Mouse (Mus musculus) splenic B cell, adult 2 months (primary cell): ENCODE results near the gene Rab5c.

Source experiments
- DNase-seq: peaks from one replicate; pipeline ENCODE4 v3.0.0-alpha.2; 2011; ENCODE audit warnings: low read depth, low spot score
- H3K27me3 ChIP-seq: 2 replicates; pipeline ENCODE4 v1.6.1; 2012; ENCODE audit warnings: mild to moderate bottlenecking, low read length, moderate library complexity, mixed read lengths; ENCODE audit not compliant: control insufficient read depth, poor library complexity, insufficient read depth, severe bottlenecking
- H3K36me3 ChIP-seq: 2 replicates; pipeline ENCODE4 v1.6.1; 2012; ENCODE audit warnings: mild to moderate bottlenecking, low read length, moderate library complexity, mixed read lengths; ENCODE audit not compliant: control insufficient read depth, poor library complexity, insufficient read depth, severe bottlenecking

Rab5c gene

GRCm38 (mm10) chr11:100682526-100682925 lies 55.5 kb downstream of the Rab5c start:
- Histone ChIP-seq H3K36me3 (no peaks in the 10 kb centered on the region), H3K27me3 (no peaks in the 10 kb centered on the region)
- no peak for DNase-seq

- no peak for DNase-seq
- H3K36me3 ChIP-seq = no peaks in the 10 kb centered on the region
- no peaks in the 10 kb centered on the region for H3K27me3 ChIP-seq
Observed at GRCm38 (mm10) chr11:100681826-100682225, 56.2 kb downstream of the Rab5c start.

GRCm38 (mm10) chr11:100677810-100678209 lies 60.2 kb downstream of the Rab5c start:
- Histone ChIP-seq H3K36me3 (no peaks in the 10 kb centered on the region), H3K27me3 (no peaks in the 10 kb centered on the region)
- DNase-seq = no peak

- no peaks in the 10 kb centered on the region for H3K36me3 ChIP-seq
- no peak for DNase-seq
Observed at GRCm38 (mm10) chr11:100673169-100673568, 64.8 kb downstream of the Rab5c start.

GRCm38 (mm10) chr11:100671956-100672355 lies 66.1 kb downstream of the Rab5c start:
- DNase-seq = no peak
- no peaks in the 10 kb centered on the region for H3K27me3 ChIP-seq
- no peaks in the 10 kb centered on the region for H3K36me3 ChIP-seq

More at GRCm38 (mm10) chr11:100673169-100673568, 64.8 kb downstream of the Rab5c start:
- H3K27me3 ChIP-seq = no peaks in the 10 kb centered on the region

GRCm38 (mm10) chr11:100671049-100671448 lies 67.0 kb downstream of the Rab5c start:
- Histone ChIP-seq H3K27me3 (no peaks in the 10 kb centered on the region), H3K36me3 (no peaks in the 10 kb centered on the region)
- DNase-seq = no peak
